Mouse (Mus musculus) embryonic facial prominence, embryonic 10.5 days (tissue): ENCODE results near the gene Cpeb1. TPM values are rescaled to one million over a fixed set of nuclear protein-coding genes. Genes with fewer than 3 reads are reported as not detected.
A peak's percentile ranks its signal among the peaks of the same experiment; 100 is the strongest.

Experiments
- DNase-seq: peaks from one replicate; pipeline ENCODE4 v3.0.0-alpha.2; 2017; ENCODE audit warnings: low spot score
- H3K27ac ChIP-seq: fragments of 300-500 bp; sonication (generic); replicated peaks from 2 replicates; pipeline ENCODE4 v1.5.1; 2016; ENCODE audit warnings: mild to moderate bottlenecking
- H3K27me3 ChIP-seq: fragments of 300-500 bp; sonication (generic); replicated peaks from 2 replicates; pipeline ENCODE4 v1.6.1; 2016; ENCODE audit warnings: low read depth, mild to moderate bottlenecking; ENCODE audit not compliant: poor library complexity, severe bottlenecking
- H3K36me3 ChIP-seq: fragments of 300-500 bp; sonication (generic); replicated peaks from 2 replicates; pipeline ENCODE4 v1.6.1; 2016; ENCODE audit warnings: mild to moderate bottlenecking, moderate library complexity
- H3K4me1 ChIP-seq: fragments of 300-500 bp; sonication (generic); 2 replicates; pipeline ENCODE4 v1.6.1; 2016
- H3K4me3 ChIP-seq: fragments of 300-500 bp; sonication (generic); 2 replicates; pipeline ENCODE4 v1.5.1; 2016; ENCODE audit warnings: mild to moderate bottlenecking, moderate library complexity
- H3K9me3 ChIP-seq: fragments of 300-500 bp; sonication (generic); 2 replicates; pipeline ENCODE4 v1.6.1; 2016; ENCODE audit warnings: mild to moderate bottlenecking
- WGBS: fragments of 180-500 bp; shearing (Covaris S2); methylation state at CpG from one replicate; pipeline ENCODE4 v1.1.7; 2016; 5-methylcytosine and 5-hydroxymethylcytosine counted together
- polyA plus RNA-seq: library from polyadenylated mRNA; unstranded; fragments of >200 nt; fragmentation: Nextera tagmentation; extraction: Ambion mirVana; gene quantifications from 2 replicates; pipeline ENCODE4 v1.2.1, GENCODE M21; 2016

Gene Cpeb1
- polyA plus RNA-seq, 1 experiment from 2014 or later = 1.2 TPM

DNA sequence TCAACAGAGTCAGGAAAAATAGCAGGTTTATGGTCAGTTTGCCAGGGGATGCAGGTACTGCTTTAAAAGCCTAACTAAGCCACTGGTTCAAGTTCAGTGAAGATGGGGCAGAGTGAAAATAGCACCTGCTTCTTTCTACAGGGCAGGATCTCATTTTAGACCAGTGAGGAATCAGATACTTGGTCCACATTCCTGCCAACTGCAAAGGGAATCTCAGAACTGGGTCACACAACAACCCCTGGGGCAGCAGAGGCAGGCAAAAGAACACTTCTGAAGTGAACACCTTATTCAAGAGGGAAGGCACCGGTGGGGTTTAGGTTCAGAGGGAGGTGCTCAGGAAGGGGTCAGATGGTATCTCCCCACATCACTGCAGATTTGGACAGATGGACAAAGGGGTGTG, 98.9 kb downstream of the Cpeb1 start:
- Histone ChIP-seq H3K27ac (no peak overlapping the region), H3K9me3 (no peaks in the 10 kb centered on the region), H3K36me3 (no peaks in the 10 kb centered on the region), H3K4me3 (no peak overlapping the region), H3K4me1 (no peaks in the 10 kb centered on the region), H3K27me3 (no peaks in the 10 kb centered on the region; the same call in 1 of the 2 replicates)
- peak; percentile 1 for DNase-seq
- WGBS = 91% methylated on average over 1 of the region's 1 CpGs

DNA sequence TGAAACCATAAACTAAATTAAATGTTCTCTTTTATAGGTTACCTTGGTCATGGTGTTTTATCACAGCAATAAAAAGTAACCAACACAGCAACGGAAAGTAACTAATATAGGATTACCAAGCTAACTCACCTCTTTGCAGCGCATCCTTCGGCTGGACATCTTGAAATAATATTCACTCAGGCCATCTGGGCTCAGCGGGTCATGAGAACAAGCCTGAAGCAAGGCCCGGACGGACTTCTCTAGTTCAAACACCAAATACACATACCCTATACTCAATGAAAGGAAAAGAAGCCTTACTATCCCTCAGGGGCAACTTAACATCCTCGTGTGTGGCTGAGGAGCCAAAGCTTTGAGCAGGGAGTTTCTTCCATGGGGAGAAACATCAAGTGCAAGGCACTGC, 99.5 kb downstream of the Cpeb1 start:
- peak; percentile 7 for DNase-seq
- Histone ChIP-seq H3K4me3 (no peak overlapping the region), H3K36me3 (no peaks in the 10 kb centered on the region), H3K9me3 (no peaks in the 10 kb centered on the region), H3K4me1 (no peaks in the 10 kb centered on the region), H3K27me3 (no peaks in the 10 kb centered on the region; the same call in 1 of the 2 replicates), H3K27ac (no peak overlapping the region)
- 72% methylated on average over 7 of the region's 7 CpGs for WGBS

DNA sequence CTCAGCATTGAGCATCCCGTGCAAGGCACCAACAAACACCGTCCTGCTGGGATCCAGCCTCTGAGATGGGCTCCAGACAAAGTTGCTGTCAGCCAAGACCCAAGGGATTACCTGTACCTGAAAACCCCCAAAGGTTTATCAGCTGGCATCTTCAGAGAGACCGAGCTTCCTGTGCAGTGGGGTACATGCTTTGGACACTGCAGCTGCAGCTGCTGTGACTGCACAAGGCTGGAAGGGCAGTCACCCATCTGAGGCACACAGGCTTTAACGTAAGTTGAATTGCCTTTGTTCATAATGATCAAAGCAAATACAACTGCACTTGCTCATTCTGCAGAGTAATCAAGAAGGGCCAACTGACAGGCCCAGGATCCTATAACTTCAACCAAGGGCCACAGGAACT, 103.4 kb downstream of the Cpeb1 start:
- no peak for DNase-seq
- no peak overlapping the region for H3K27ac ChIP-seq
- no peaks in the 10 kb centered on the region for H3K36me3 ChIP-seq
- no peaks in the 10 kb centered on the region; the same call in 1 of the 2 replicates for H3K27me3 ChIP-seq
- no peak overlapping the region for H3K4me3 ChIP-seq
- H3K4me1 ChIP-seq = no peaks in the 10 kb centered on the region
- no peaks in the 10 kb centered on the region for H3K9me3 ChIP-seq
- 85% methylated on average over 4 of the region's 4 CpGs for WGBS

DNA sequence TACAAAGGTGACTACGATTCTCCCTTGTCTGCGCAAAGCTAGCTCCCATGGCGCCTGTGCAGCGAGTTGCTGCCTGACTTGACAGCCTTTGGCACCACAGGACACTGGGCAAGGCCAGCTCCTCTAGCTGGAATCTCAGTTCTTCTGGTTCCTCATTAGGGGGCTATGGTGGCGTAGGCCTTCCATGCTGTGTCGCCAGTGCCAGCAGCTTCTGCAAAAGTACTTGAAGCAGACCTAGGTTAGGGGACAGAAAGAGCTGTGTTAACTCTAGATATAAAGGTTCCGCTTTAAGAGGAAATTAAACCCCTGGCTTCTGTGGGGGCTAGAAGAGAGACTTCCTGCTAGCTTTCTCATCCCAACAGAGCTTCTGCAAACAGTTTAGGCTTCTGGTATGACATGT, 107.1 kb downstream of the Cpeb1 start:
- no peak overlapping the region for H3K27ac ChIP-seq
- no peak overlapping the region for H3K4me3 ChIP-seq
- peaks cover 9% of the 10 kb centered on the region for H3K36me3 ChIP-seq
- 57% methylated on average over 7 of the region's 7 CpGs for WGBS
- no peaks in the 10 kb centered on the region for H3K9me3 ChIP-seq
- DNase-seq = no peak
- no peaks in the 10 kb centered on the region for H3K27me3 ChIP-seq
- peaks cover 9% of the 10 kb centered on the region for H3K4me1 ChIP-seq

GRCm38 (mm10) chr7:81345447-81346170, 109.7 kb downstream of the Cpeb1 start:
- peaks cover 35% of the 10 kb centered on the region for H3K36me3 ChIP-seq
- 62% methylated on average over 15 of the region's 15 CpGs for WGBS
- no peaks in the 10 kb centered on the region for H3K27me3 ChIP-seq
- no peak for DNase-seq
- peak overlapping the region; percentile 96 for H3K27ac ChIP-seq
- H3K4me3 ChIP-seq = peak overlapping the region; percentile 99
- peaks cover 19% of the 10 kb centered on the region for H3K4me1 ChIP-seq
- no peaks in the 10 kb centered on the region for H3K9me3 ChIP-seq

- DNase-seq = peak; percentile 98
- peak within 1 kb of the TSS; percentile 96 for H3K27ac ChIP-seq
- no peaks in the 10 kb centered on the region for H3K9me3 ChIP-seq
- under 1% methylated on average over 85 of the region's 85 CpGs for WGBS
- no peaks in the 10 kb centered on the region for H3K27me3 ChIP-seq
- peak within 1 kb of the TSS; percentile 99 for H3K4me3 ChIP-seq
- peaks cover 19% of the 10 kb centered on the region for H3K4me1 ChIP-seq
- H3K36me3 ChIP-seq = peaks cover 44% of the 10 kb centered on the region
Observed at GRCm38 (mm10) chr7:81344544-81345446, 110.5 kb downstream of the Cpeb1 start, which contains the start of gene Rps17. Rps17 (minus strand) TSS chr7:81345254.

DNA sequence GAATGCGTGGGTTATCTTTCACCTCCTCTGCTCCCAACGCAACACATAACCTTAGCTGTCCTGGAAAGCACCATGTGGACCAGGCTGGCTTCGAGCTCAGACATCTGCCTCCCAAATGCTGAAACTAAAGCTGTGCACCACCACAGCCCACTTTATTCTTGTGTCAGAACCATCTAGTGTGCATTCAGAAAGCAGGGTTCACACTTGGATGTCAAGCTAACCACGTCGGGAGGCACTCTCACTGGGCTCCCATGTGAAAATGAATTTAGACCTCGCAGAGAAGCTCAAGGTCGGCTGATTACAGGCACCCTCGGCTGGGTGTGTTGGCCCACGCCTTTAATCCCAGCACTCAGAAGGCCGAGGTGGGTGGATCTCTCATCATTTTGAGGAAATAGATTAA, 111.4 kb downstream of the Cpeb1 start:
- WGBS = 19% methylated on average over 10 of the region's 10 CpGs
- Histone ChIP-seq H3K4me3 (peak overlapping the region; percentile 99), H3K9me3 (no peaks in the 10 kb centered on the region), H3K27ac (peak overlapping the region; percentile 96), H3K27me3 (no peaks in the 10 kb centered on the region), H3K4me1 (peaks cover 19% of the 10 kb centered on the region), H3K36me3 (peaks cover 53% of the 10 kb centered on the region)
- DNase-seq = no peak

- Histone ChIP-seq H3K4me1 (peaks cover 19% of the 10 kb centered on the region), H3K27me3 (no peaks in the 10 kb centered on the region), H3K36me3 (peaks cover 58% of the 10 kb centered on the region), H3K27ac (peak overlapping the region; percentile 96), H3K4me3 (peak overlapping the region; percentile 99), H3K9me3 (no peaks in the 10 kb centered on the region)
- no peak for DNase-seq
- WGBS = 41% methylated on average over 8 of the region's 8 CpGs
Observed at GRCm38 (mm10) chr7:81343316-81343715, 111.9 kb downstream of the Cpeb1 start.

GRCm38 (mm10) chr7:81342356-81343094, 112.7 kb downstream of the Cpeb1 start:
- H3K9me3 ChIP-seq = no peaks in the 10 kb centered on the region
- H3K27me3 ChIP-seq = no peaks in the 10 kb centered on the region
- DNase-seq = no peak
- peaks cover 66% of the 10 kb centered on the region for H3K36me3 ChIP-seq
- no peak overlapping the region for H3K27ac ChIP-seq
- 77% methylated on average over 8 of the region's 8 CpGs for WGBS
- peaks cover 19% of the 10 kb centered on the region for H3K4me1 ChIP-seq
- H3K4me3 ChIP-seq = peak overlapping the region; percentile 99

DNA sequence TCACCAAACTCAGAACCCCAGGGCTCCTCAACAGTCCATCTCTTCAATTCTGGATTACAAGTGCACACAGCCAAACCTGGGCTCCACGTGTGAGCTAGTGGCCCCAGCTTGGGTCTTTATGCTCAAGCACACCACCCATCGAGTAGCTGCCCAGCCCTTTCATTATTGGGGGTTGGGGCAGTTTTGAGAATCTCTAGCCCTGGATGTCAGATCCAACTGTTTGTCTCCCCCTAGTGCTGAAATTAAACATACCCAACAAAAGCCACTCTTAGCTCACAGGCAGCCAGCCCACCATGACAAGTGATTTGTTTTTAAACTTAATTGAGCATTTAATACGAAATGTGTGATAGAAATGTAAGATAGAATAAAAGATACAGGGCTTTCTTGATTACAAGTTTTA, 113.7 kb downstream of the Cpeb1 start:
- Histone ChIP-seq H3K4me3 (no peak overlapping the region), H3K27me3 (no peaks in the 10 kb centered on the region), H3K36me3 (peaks cover 75% of the 10 kb centered on the region), H3K4me1 (peaks cover 19% of the 10 kb centered on the region), H3K27ac (no peak overlapping the region), H3K9me3 (no peaks in the 10 kb centered on the region)
- 59% methylated on average over 3 of the region's 3 CpGs for WGBS
- no peak for DNase-seq

DNA sequence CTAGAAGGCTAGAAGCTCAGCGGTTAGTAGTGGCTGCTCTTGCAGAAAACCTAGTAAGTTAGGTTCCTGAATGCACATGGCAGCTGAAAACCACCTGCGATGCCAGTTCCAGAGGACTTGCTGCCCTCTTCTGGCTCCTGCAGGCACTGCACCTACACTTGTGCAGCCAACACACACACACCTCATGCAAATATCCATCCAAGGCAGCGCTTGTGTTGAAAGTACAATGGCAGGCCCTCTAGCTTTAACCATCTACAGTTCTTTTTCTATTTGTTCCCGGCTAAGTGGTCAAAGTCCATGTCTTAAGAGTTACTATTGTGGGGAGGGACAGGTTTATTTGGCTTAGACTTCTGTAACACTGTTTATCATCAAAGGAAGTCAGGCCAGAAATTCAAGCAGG, 115.5 kb downstream of the Cpeb1 start:
- peaks cover 27% of the 10 kb centered on the region for H3K4me1 ChIP-seq
- peak; percentile 76 for DNase-seq
- no peaks in the 10 kb centered on the region for H3K27me3 ChIP-seq
- H3K4me3 ChIP-seq = no peak overlapping the region
- peaks cover 93% of the 10 kb centered on the region for H3K36me3 ChIP-seq
- no peak overlapping the region for H3K27ac ChIP-seq
- 87% methylated on average over 4 of the region's 4 CpGs for WGBS
- no peaks in the 10 kb centered on the region for H3K9me3 ChIP-seq

- Histone ChIP-seq H3K4me3 (no peak overlapping the region), H3K27me3 (no peaks in the 10 kb centered on the region), H3K9me3 (no peaks in the 10 kb centered on the region), H3K4me1 (peaks cover 21% of the 10 kb centered on the region), H3K36me3 (peaks cover 92% of the 10 kb centered on the region), H3K27ac (no peak overlapping the region)
- DNase-seq = no peak
- WGBS = 88% methylated on average over 3 of the region's 3 CpGs
Observed at GRCm38 (mm10) chr7:81338522-81338873, 116.8 kb downstream of the Cpeb1 start.
